Mouse (Mus musculus) small intestine, adult 2 months (tissue): Measurements from ENCODE around the gene Lrrc28.

Source experiments
- CTCF ChIP-seq: fragments of 200-500 bp; IDR thresholded peaks from 2 replicates; pipeline ENCODE4 v1.5.1; 2012; ENCODE audit warnings: low read depth, mild to moderate bottlenecking, control low read depth, inconsistent platforms, low read length, moderate library complexity, mixed read lengths; ENCODE audit not compliant: insufficient replicate concordance, insufficient read length; ENCODE audit errors: extremely low read depth
- POLR2A ChIP-seq: fragments of 200-500 bp; IDR thresholded peaks from 2 replicates; pipeline ENCODE4 v1.6.1; 2012; ENCODE audit warnings: low read depth, mild to moderate bottlenecking, control low read depth, inconsistent platforms, low read length, moderate library complexity

DNA sequence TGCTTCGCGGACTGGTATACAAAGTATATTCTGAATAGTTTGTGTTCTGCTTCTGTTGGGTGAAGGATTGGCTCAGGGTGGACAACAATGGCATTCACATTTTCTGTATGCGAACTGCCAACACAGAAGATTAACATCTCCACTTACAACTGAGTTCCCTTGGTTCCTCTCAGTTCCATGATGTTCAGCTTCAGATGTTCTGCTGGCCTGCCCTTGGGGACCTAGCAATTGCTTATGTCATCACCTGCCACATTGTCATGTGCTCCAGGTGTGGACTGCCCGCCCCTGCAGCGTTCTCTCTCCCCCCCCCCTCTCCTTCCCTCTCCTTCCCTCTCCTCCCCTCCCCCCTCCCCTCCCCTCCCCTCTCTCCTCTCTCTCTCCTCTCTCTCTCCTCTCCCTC lies 58.6 kb downstream of the Lrrc28 start:
- no peak for TF ChIP-seq CTCF
- TF ChIP-seq POLR2A: no peak
